Mouse (Mus musculus) lung, postnatal 36 days (tissue): ENCODE results near the gene Gm2000.
"Not testable (repeated sequence)": the region's sequence is repeated elsewhere in the genome, so short reads cannot be mapped to it uniquely, and the experiment has no call there.

Source experiments
- DNase-seq: peaks from one replicate; pipeline ENCODE4 v3.0.0; 2022; ENCODE audit warnings: mixed read lengths

Gene Gm2000

DNA sequence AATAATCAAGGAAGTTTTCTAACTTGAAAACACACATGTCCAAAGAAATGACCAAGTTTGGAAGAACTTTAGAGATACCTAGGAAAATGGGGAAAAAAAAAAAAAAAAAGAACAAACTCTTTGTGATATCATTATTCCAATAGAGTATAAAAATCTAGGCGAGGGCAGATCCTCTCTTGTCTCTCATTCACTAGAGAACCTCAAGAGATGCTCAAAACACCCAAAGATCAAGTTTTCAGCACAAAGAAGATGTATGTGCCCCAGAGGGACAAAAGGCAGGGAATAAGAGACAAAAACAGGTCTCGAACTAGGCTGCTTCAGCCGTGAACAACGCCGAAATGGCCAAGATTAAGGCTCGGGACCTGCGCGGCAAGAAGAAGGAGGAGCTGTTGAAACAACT, at the start of gene Gm2000:
TSS of gene Gm2000 (plus strand) at position 301 of the 400 bp plus-strand sequence.
- DNase-seq = no peak

DNA sequence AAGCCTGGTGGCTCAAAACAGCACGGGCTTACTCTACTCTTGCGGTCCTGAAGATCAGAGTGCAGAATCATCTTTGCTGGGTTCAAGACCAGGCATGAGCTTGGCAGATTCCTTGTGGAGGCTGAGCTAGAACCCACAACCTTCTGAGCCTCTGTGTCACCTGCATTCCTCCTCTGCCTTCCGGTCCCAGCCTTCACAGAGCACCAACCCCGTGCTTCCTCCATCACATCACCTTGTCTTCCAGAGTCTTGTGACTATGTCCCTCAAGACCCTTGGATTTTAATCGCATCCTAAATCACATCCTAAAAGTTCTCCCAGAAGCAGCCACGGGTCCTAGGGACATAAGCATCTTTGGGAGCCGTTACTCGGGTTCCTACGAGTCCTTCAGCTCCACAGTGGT, 42.7 kb upstream of the Gm2000 start:
- DNase-seq = no peak

DNA sequence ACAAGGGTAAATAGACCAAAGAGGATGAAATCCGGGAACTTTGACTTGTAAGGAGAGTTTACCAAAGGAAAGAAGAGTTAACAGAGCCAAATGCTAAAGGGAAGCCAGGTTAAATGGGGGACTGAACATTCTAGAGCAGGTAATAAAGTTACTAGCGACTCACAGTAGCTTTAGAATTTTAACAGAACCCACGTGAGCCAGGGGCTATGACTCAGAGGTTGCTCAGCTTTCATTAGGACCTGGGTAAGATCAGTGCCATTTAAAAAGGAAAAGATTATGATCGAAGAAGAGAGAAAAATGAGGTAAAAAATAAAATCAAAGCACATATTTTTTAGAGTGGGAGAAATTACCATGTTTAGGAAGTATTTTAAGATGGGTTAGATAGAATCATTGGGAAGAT, 25.0 kb upstream of the Gm2000 start:
- DNase-seq = no peak

DNA sequence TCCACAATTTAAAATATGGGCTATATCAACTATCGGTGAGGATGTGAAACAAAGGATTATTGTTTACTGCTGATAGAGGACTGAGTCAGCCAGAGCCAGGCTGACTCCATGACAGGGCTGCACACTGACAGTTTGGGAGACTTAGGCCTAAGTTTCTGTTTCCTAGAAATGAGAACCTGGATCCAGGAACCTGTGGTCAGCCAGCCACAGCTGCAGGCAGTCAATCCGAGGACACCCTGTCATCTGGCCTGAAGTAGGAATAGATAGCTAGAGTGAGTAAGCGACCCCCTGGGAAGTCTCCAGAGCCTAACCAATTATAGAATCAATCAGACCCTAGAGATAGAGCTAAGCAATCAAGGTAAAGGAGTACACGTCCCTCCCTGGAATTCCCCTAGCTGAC, 21.4 kb upstream of the Gm2000 start:
- DNase-seq = no peak

DNA sequence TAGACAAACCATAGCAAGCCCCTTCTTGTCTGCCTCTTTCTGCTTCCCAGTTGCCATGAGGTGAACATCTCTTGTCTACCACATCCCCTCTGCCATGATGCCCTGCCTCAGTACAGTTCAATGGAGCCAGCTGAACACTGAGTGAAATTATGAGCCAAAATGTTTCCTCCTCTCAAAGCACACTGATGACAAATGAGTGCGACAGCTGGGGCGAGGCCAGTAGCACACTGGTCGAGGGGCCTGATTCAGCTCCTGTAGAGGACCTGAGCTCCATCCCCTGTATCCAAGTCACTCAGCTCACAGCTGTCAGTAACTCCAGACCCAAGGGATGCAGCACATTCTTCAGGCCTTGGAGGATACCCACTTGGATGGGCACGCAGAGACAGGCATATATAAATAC, 20.2 kb upstream of the Gm2000 start:
- no peak for DNase-seq

DNA sequence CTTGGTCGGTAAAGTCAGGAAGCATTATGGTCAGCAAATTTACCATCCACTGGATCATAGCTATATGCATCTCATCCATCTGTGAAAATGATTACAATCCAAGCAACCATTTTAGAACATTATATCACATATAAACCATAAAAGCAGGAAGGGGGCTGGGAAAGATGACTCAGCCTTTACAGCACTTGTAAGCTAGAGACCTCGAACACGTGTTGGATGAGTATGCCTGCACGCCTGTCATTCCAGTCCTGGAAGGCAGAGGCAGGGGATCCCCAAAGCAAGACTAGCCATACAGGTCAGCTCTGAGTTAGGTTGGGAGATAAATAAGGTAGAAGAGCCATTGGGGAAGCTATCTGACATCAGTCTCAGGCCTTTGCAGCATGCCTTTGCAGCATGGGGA, 16.8 kb upstream of the Gm2000 start:
- no peak for DNase-seq

DNA sequence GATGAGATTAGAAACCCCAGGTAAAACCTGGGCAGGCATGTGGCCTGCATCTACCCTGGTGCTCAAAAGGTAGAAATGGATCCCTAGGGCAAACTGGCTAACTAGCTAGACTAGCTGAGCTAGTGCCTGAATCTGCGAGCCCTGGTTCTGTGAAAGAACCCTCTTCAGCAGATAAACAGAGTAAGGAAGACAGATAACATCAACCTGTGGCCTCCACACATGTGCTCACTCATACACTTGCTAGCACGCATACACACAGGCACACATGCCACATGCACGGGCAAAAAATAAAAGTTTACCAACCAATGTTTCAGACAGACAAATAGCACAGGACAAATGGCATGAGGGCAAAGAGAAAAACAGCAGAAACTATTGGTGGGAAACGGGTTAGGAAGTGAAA, 15.4 kb upstream of the Gm2000 start:
- no peak for DNase-seq

DNA sequence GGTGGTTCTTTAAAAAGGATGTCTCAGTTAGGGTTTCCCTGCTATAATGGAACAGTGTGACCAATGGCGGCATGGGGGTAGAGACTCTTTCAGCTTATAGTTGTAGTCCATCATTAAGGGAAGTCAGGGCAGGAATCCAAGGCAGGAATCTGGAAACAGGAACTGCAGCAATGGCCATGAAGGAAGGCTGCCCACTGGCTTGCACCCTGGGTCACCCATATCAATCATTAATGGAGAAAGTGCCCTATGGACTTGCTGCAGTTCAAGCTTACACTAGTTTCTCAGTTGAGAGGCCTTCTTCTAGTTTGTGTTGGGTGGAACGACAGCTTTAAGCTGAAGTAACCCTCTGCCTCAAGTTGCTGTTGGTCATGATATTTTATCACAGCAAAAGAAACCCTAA, 13.4 kb upstream of the Gm2000 start:
- no peak for DNase-seq

DNA sequence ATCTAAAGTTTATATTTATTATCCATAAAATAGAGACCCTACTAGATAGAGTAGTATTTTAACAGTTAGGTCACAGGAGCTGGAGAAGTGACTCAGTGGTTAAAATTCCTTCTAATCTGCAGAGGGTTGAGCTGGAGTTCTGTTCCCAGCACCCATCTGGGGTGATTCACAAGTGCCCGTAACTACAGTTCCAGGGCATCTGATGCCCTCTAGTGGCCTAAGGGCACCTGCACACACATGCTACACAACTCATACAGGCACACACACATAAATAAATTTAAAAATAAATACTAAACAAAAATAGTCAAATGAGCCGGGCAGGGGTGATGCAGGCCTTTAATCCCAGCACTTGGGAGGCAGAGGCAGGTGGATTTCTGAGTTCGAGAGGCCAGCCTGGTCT, 15.4 kb downstream of the Gm2000 start:
- DNase-seq = no peak

DNA sequence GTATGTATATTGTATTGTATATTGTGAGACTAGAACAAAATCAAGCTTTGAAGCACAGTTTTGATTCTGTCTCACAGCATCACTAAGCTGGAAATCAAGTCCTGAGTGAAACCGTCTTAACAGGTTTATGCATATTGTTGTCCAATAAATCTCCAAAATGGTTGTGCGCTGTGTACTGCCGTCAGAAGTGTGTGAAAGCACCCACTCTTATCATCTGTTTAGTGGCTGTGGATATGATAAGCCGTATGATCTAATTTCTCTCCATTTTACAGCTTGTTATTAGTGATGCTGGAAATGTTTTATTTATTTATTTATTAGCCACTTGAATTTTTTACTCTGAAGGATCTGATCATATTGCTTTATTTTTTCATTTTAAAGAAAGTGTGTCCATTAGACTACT, 20.4 kb downstream of the Gm2000 start:
- no peak for DNase-seq

DNA sequence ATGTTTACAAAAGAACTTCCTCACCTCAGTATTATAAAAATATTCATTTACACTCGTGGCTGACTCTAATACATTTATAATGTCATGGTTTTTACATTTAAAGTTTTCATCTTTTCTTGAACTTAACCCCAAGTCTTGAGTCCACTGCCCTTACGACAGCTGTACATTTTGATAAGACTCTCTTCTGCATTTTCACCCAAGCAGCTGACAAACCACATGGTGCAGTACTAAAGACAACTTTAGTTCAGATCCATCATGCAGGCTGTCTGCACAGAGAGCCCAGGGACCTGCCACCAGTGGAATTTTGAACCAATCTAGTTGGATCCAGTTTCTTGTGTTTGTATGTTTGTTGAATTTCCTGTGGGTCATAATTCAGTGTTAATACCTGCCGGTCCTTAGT, 21.0 kb downstream of the Gm2000 start:
- DNase-seq = no peak

DNA sequence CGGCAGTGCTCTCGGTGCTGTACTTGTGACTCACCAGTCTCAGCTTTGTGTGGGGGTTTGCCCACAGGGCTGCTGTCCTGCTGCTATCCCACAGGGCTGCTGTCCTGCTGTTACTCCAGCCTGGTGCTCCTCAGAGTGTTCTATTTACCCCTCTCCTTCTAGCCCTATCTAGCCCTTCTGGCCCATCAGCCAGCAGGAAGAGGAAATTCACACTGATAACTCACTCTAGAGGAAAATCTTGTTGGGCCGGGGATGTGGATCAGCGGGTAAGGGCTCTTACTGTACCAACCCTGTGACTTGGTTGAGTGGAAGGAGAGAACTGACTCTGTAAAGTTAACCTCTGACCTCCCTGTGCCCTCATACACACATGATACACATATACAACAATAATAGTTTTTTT, 27.3 kb downstream of the Gm2000 start:
- no peak for DNase-seq

DNA sequence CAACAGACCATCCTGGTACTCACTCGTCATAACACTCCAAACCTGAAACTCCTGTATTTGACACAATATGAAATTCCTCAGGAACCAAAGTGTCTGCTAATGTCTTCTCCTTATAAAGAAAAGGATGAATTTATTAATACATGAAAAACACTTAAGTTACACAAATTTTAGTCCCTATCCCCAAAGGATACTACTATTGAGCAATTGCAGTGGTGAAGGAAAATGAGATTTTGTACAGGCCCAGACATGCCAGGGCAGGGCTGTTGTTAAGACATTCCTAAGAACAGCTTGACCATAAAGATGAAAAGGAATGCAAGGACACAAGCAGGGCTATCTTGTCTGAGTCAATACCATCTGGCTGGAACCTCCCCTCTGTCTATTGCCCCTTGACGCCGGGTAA, 34.3 kb downstream of the Gm2000 start:
- DNase-seq = not testable (repeated sequence)

DNA sequence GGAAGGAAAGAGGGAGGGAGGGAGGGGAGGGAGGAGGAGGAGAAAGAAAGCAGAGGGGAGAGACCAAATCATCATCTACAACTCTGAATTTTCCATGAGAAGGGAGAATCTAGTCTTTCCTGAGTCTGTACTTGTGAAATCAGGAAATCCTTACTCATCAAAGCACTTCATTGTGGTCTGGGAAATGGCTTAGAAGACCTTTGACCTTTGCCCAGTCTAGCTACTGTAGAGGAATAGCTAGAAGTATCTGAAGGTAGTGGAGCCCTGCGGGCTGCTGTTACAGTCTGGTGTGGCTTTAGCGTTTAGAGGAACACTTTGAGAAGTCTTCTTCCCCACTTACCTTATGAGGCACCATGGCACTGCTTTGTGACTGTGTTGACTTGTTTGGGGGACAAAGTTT, 36.7 kb downstream of the Gm2000 start:
- no peak for DNase-seq

DNA sequence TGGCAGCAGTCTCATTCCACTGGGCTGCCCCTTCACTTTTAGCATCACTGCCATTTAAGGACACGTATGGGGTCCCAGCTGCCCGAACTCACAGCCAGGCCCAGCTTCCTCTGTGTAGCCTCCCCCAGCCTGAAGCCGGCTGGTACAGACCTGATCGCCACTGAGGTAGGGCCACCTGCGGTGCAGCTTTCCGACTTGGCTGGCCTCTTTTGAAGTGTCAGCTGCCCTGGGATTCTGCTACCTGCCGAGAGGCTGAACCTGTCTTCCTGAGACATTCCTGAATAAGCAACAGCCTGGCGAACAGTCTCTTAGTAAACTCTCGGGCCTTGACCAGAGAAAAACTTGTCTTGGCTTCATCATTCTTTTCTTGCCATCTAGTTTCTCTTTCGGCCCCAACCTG, 37.4 kb downstream of the Gm2000 start:
- DNase-seq = no peak

DNA sequence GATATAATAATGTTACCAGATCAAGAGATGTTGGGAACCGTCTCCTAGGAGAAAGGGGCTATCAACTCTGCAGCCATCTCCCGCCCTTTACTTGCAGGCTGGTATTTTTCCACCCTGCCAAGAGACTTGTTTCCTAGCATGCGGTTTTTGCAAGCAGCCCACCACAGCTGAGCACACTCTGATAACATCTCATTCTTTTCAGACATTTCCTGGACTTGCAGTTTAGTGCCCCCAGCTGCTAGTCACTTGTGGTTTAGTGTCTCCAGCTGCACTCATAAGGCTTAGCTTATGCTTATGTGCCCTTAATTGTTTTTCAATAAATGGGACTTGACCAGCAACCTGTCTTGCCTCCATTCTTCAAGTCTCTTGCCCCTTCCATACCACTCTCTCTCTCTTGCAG, 42.2 kb downstream of the Gm2000 start:
- peak; percentile 16 for DNase-seq

DNA sequence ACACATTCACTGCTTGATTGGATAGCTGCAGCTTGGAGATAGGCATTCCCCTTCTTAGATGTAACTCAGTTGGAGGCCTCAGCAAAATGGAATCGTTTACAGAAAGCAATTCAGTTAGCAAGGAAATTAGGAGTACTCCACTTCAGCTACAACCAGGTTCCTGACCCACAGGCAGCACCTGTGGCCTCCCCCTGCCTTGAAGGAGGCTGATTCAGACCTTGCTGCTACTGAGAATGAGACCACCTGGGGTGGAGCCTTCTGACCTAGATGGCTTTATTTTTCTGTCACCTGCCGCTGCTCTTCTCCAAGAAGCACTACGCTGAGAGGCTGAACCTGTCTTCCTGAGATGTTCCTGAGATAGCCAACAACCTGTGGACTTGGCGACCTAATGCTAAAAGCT, 42.7 kb downstream of the Gm2000 start:
- DNase-seq = no peak
